Mouse (Mus musculus): ENCODE data around the gene Fabp1. TPM values are rescaled to one million over a fixed set of nuclear protein-coding genes. Genes with fewer than 3 reads are reported as not detected.

Fabp1 gene
- polyA plus RNA-seq, 1 experiment, result 166 TPM

DNA sequence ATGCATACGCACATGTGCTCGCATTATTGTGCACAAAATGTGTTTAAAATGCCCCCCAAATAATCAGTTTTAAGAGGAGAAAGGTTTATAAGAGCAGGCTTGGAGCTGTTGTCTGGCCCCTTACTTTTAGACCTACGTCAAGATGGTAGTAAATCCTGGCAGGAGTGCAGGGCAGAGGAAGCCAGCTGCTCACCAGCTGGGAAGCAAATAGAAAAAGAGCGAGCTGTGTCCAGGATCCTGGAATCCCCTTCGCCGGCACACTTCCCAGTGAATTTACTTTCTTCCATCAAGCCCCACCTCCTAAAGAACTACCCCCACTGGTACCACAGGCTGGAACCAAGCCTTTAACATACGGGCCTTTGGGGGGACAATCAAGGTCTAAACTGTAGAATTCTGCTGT is 41.2 kb downstream of the Fabp1 start:
- no peak overlapping the region for H3K27ac ChIP-seq (ENCODE audit: control insufficient read depth, insufficient read depth, low read depth, low read length, poor library complexity)
- no peaks in the 10 kb centered on the region for H3K4me1 ChIP-seq (ENCODE audit: control insufficient read depth, insufficient read depth, low read length)
- TF ChIP-seq CTCF (IDR thresholded peaks at IDR 0.05; ENCODE audit: control insufficient read depth, insufficient read depth, low read length), result no peak
- no peak for TF ChIP-seq POLR2A (IDR thresholded peaks at IDR 0.05; ENCODE audit: borderline replicate concordance, control insufficient read depth, low read depth, low read length)
- WGBS, result 88% methylated on average over 7 of the region's 7 CpGs
- no peak overlapping the region for H3K4me3 ChIP-seq (replicated peaks; ENCODE audit: control insufficient read depth, low read depth, low read length)

DNA sequence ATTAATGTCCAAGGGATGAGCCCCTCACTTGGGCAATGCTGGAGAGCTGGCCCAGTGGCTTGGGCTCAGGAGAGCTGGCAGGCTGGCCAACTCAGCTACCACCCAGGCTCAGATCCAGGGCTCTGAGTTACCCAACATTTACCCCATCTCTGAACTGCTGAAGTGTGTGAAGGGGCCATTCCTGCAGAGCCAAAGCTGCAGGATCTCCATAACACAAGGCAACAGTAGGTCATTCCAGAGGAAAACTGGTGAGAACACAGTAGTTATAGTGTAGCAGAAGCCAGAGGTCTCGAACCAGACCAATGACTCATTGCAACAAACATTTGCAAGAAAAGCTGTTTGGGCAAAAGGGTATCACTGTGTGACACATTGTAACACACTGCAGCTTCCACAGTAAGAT is 43.2 kb downstream of the Fabp1 start:
- H3K27ac ChIP-seq (ENCODE audit: control insufficient read depth, insufficient read depth, low read depth, low read length, poor library complexity), result no peak overlapping the region
- H3K4me1 ChIP-seq (ENCODE audit: control insufficient read depth, insufficient read depth, low read length), result no peaks in the 10 kb centered on the region
- no peak overlapping the region for H3K4me3 ChIP-seq (replicated peaks; ENCODE audit: control insufficient read depth, low read depth, low read length)
- TF ChIP-seq CTCF (IDR thresholded peaks at IDR 0.05; ENCODE audit: control insufficient read depth, insufficient read depth, low read length) (no peak), POLR2A (IDR thresholded peaks at IDR 0.05; ENCODE audit: borderline replicate concordance, control insufficient read depth, low read depth, low read length) (no peak)
- WGBS, result 74% methylated on average over 1 of the region's 1 CpGs

DNA sequence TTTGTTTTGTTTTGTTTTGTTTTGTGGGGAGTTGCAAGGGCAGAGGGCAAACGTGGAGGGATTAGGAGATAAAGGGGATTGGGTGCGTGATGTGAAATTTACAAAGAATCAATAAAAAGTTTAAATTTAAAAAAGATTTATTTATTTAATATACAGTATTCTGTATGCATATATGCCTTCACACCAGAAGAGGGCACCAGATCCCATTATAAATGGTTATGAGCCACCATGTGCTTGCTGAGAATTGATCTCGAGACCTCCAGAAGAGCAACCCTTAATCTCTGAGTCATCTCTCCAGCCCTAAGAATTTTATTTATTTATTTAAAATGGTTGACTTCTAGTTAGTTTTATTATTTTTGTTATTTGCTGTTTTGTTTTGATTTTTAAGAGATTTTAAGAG is 43.6 kb downstream of the Fabp1 start:
- 81% methylated on average over 3 of the region's 3 CpGs for WGBS
- no peak for TF ChIP-seq CTCF (IDR thresholded peaks at IDR 0.05; ENCODE audit: control insufficient read depth, insufficient read depth, low read length)
- TF ChIP-seq POLR2A (IDR thresholded peaks at IDR 0.05; ENCODE audit: borderline replicate concordance, control insufficient read depth, low read depth, low read length), result no peak

DNA sequence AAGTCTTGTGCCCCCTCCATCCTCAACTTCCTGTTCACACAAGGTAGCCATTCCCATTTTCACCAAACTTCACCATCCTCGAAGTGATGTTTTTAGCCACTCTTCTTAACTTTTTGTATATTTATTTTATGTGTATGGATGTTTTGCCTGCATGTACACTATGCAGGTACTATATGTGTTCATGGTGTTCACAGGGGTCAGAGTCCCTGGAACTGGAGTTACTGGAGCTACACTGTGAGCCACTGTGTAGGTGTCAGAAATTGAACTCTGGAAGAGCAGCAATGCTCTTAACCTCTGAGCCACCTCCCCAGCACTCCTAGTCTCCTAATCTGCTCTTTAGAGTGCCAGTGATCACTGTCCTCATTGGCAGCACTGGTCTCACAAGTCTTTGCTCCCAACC is 48.8 kb downstream of the Fabp1 start:
- Histone ChIP-seq H3K4me1 (ENCODE audit: control insufficient read depth, insufficient read depth, low read length) (no peaks in the 10 kb centered on the region), H3K4me3 (replicated peaks; ENCODE audit: control insufficient read depth, low read depth, low read length) (no peak overlapping the region), H3K27ac (ENCODE audit: control insufficient read depth, insufficient read depth, low read depth, low read length, poor library complexity) (no peak overlapping the region)
- TF ChIP-seq POLR2A (IDR thresholded peaks at IDR 0.05; ENCODE audit: borderline replicate concordance, control insufficient read depth, low read depth, low read length) (no peak), CTCF (IDR thresholded peaks at IDR 0.05; ENCODE audit: control insufficient read depth, insufficient read depth, low read length) (no peak)
- 80% methylated on average over 1 of the region's 1 CpGs for WGBS

More for the DNA sequence above, 43.6 kb downstream of the Fabp1 start:
- Histone ChIP-seq H3K4me3 (replicated peaks; ENCODE audit: control insufficient read depth, low read depth, low read length) (no peak overlapping the region), H3K4me1 (ENCODE audit: control insufficient read depth, insufficient read depth, low read length) (no peaks in the 10 kb centered on the region), H3K27ac (ENCODE audit: control insufficient read depth, insufficient read depth, low read depth, low read length, poor library complexity) (no peak overlapping the region)

DNA sequence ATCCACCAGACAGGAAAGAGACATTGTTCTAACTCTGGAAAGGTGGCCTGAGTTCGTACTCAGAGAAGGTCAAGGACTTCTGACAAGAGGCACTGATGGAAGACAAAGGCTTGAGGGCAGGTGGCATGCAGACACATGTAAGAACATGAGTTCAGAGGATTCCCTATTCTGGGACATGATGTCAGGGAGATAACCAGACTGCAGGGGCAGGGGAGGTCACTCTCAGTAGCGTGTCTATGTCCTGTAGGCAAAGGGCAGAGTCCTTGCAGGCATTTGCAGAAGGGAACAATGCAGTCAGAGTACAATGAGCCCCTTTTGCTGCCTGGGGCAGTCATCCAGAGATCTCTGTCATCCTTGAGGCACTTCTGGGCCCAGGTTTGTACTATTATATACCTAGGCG is 50.0 kb downstream of the Fabp1 start:
- H3K27ac ChIP-seq (ENCODE audit: control insufficient read depth, insufficient read depth, low read depth, low read length, poor library complexity), result no peak overlapping the region
- 72% methylated on average over 3 of the region's 3 CpGs for WGBS
- no peak overlapping the region for H3K4me3 ChIP-seq (replicated peaks; ENCODE audit: control insufficient read depth, low read depth, low read length)
- no peaks in the 10 kb centered on the region for H3K4me1 ChIP-seq (ENCODE audit: control insufficient read depth, insufficient read depth, low read length)
- TF ChIP-seq POLR2A (IDR thresholded peaks at IDR 0.05; ENCODE audit: borderline replicate concordance, control insufficient read depth, low read depth, low read length) (no peak), CTCF (IDR thresholded peaks at IDR 0.05; ENCODE audit: control insufficient read depth, insufficient read depth, low read length) (no peak)

DNA sequence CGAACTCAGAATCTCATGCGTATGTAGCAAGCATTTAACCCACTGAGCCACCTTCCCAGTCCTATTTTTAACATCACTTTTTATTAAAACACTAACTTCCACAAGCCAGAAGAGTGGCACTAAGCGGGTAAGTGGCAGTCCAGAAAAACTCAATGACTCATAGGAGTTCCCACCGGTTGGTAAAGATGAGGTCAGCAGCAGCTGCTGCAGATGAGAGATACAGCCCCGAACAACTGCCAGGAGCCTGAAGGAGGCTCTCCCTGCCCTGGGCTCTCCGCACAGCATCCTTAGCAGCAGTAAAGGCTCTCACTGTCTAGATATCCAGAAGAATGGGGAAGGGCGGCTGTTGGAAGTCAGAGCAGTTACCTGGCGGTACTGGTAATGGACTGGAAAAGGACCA is 51.3 kb downstream of the Fabp1 start:
- Histone ChIP-seq H3K27ac (ENCODE audit: control insufficient read depth, insufficient read depth, low read depth, low read length, poor library complexity) (no peak overlapping the region), H3K4me3 (replicated peaks; ENCODE audit: control insufficient read depth, low read depth, low read length) (no peak overlapping the region), H3K4me1 (ENCODE audit: control insufficient read depth, insufficient read depth, low read length) (no peaks in the 10 kb centered on the region)
- 67% methylated on average over 8 of the region's 8 CpGs for WGBS
- TF ChIP-seq POLR2A (IDR thresholded peaks at IDR 0.05; ENCODE audit: borderline replicate concordance, control insufficient read depth, low read depth, low read length) (no peak), CTCF (IDR thresholded peaks at IDR 0.05; ENCODE audit: control insufficient read depth, insufficient read depth, low read length) (no peak)

DNA sequence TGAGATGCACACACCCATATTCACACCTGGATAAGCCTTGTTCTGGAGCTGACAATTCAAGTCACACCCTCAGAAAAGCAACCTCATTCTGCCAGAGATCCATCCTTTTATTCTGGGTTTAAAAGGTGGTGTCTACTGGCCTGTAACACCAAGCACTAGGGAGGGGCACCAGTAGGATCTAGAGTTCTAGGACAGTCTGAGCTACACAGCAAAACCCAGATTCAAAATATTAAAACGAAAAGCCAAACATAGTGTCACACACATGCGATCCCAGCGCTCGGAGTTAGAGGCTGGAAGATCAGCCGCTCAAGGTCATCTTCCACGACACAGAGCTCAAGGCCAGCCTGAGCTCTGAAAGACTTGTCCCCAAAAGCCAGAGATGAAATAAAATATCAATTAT is 54.8 kb downstream of the Fabp1 start:
- WGBS, result 87% methylated on average over 6 of the region's 6 CpGs
- Histone ChIP-seq H3K4me3 (replicated peaks; ENCODE audit: control insufficient read depth, low read depth, low read length) (no peak overlapping the region), H3K4me1 (ENCODE audit: control insufficient read depth, insufficient read depth, low read length) (no peaks in the 10 kb centered on the region), H3K27ac (ENCODE audit: control insufficient read depth, insufficient read depth, low read depth, low read length, poor library complexity) (no peak overlapping the region)
- no peak for TF ChIP-seq POLR2A (IDR thresholded peaks at IDR 0.05; ENCODE audit: borderline replicate concordance, control insufficient read depth, low read depth, low read length)
- TF ChIP-seq CTCF (IDR thresholded peaks at IDR 0.05; ENCODE audit: control insufficient read depth, insufficient read depth, low read length), result no peak

Other genes with a start within 250 kb of the Fabp1 start
- not detected in 2 replicates for gene Foxi3, start 243.3 kb upstream of the Fabp1 start, polyA plus RNA-seq (2011; ENCODE audit: insufficient read depth, insufficient read length, low replicate concordance, missing spikeins)
- gene Thnsl2, start 55.4 kb upstream of the Fabp1 start, polyA plus RNA-seq (2011; ENCODE audit: insufficient read depth, insufficient read length, low replicate concordance, missing spikeins), result not detected in 2 replicates
- gene Krcc1, start 71.8 kb downstream of the Fabp1 start, polyA plus RNA-seq (2011; ENCODE audit: insufficient read depth, insufficient read length, low replicate concordance, missing spikeins), result 20.7 and 24.1 TPM in 2 replicates
- gene Smyd1, start 122.4 kb downstream of the Fabp1 start, polyA plus RNA-seq (2011; ENCODE audit: insufficient read depth, insufficient read length, low replicate concordance, missing spikeins), result 0.45 TPM in 1 of 2 replicates, not detected in the other
- gene Cd8b1, start 123.0 kb downstream of the Fabp1 start, polyA plus RNA-seq (2011; ENCODE audit: insufficient read depth, insufficient read length, low replicate concordance, missing spikeins), result 1.8 and 6.1 TPM in 2 replicates
- 1.7 and 2.6 TPM in 2 replicates for gene Cd8a, start 173.6 kb downstream of the Fabp1 start, polyA plus RNA-seq (2011; ENCODE audit: insufficient read depth, insufficient read length, low replicate concordance, missing spikeins)
- 21.4 and 22.6 TPM in 2 replicates for gene Rmnd5a, start 240.8 kb downstream of the Fabp1 start, polyA plus RNA-seq (2011; ENCODE audit: insufficient read depth, insufficient read length, low replicate concordance, missing spikeins)

Measured in bone marrow, adult 2 months (tissue).